Mouse (Mus musculus): ENCODE data around the gene Lipo2. TPM values are rescaled to one million over a fixed set of nuclear protein-coding genes. Genes with fewer than 3 reads are reported as not detected.
A peak's percentile ranks its signal among the peaks of the same experiment; 100 is the strongest.
"Not testable (repeated sequence)": the region's sequence is repeated elsewhere in the genome, so short reads cannot be mapped to it uniquely, and the experiment has no call there.

The Lipo2 gene
- total RNA-seq (2015) (not detected in 2 replicates), total RNA-seq (2017) (0.53 TPM in 1 of 2 replicates, not detected in the other)

GRCm38 (mm10) chr19:33751259-33751658 is at the start of gene Lipo2:
Lipo2 (minus strand) TSS chr19:33751359.
- ATAC-seq (ENCODE audit: poor library complexity, severe bottlenecking), result not testable (repeated sequence)

GRCm38 (mm10) chr19:33787359-33787758 is 36.2 kb upstream of the Lipo2 start, which contains the start of gene Lipo1:
Lipo1 (minus strand) TSS chr19:33787459.
- not testable (repeated sequence) for ATAC-seq (ENCODE audit: poor library complexity, severe bottlenecking)

GRCm38 (mm10) chr19:33786576-33787277 is 35.6 kb upstream of the Lipo2 start:
- no peak for ATAC-seq (ENCODE audit: poor library complexity, severe bottlenecking)

- peak; percentile 96 for ATAC-seq (ENCODE audit: poor library complexity, severe bottlenecking)
These were observed 10.3 kb upstream of the Lipo2 start, which contains the start of gene Lipo3 for GRCm38 (mm10) chr19:33761287-33762086. Lipo3 (minus strand) TSS chr19:33761951.

Other genes starting within 250 kb of the Lipo2 start
- gene Lipo4, start 233.6 kb downstream of the Lipo2 start, total RNA-seq (2015), result not detected in 2 replicates
- gene Lipo4, start 233.6 kb downstream of the Lipo2 start, total RNA-seq (2017), result not detected in 2 replicates
- not detected in 2 replicates for gene Gm8978, start 126.1 kb downstream of the Lipo2 start, total RNA-seq (2015)
- gene Gm8978, start 126.1 kb downstream of the Lipo2 start, total RNA-seq (2017), result not detected in 2 replicates
- 16.5 and 22.5 TPM in 2 replicates for gene Lipo3, start 10.6 kb upstream of the Lipo2 start, total RNA-seq (2015)
- gene Lipo3, start 10.6 kb upstream of the Lipo2 start, total RNA-seq (2017), result 10.0 and 13.6 TPM in 2 replicates
- not detected in 2 replicates for gene Lipo1, start 36.1 kb upstream of the Lipo2 start, total RNA-seq (2015)
- not detected in 2 replicates for gene Lipo1, start 36.1 kb upstream of the Lipo2 start, total RNA-seq (2017)
- not detected in 2 replicates for gene Lipf, start 209.8 kb upstream of the Lipo2 start, total RNA-seq (2015)
- gene Lipf, start 209.8 kb upstream of the Lipo2 start, total RNA-seq (2017), result not detected in 2 replicates